Mouse (Mus musculus): ENCODE results near the gene Cyp2d22. TPM values are rescaled to one million over a fixed set of nuclear protein-coding genes. Genes with fewer than 3 reads are reported as not detected.

Gene Cyp2d22
- 4.4 and 4.9 TPM in 2 replicates for polyA plus RNA-seq (2011; ENCODE audit: insufficient read length, low read depth, missing spikeins)

DNA sequence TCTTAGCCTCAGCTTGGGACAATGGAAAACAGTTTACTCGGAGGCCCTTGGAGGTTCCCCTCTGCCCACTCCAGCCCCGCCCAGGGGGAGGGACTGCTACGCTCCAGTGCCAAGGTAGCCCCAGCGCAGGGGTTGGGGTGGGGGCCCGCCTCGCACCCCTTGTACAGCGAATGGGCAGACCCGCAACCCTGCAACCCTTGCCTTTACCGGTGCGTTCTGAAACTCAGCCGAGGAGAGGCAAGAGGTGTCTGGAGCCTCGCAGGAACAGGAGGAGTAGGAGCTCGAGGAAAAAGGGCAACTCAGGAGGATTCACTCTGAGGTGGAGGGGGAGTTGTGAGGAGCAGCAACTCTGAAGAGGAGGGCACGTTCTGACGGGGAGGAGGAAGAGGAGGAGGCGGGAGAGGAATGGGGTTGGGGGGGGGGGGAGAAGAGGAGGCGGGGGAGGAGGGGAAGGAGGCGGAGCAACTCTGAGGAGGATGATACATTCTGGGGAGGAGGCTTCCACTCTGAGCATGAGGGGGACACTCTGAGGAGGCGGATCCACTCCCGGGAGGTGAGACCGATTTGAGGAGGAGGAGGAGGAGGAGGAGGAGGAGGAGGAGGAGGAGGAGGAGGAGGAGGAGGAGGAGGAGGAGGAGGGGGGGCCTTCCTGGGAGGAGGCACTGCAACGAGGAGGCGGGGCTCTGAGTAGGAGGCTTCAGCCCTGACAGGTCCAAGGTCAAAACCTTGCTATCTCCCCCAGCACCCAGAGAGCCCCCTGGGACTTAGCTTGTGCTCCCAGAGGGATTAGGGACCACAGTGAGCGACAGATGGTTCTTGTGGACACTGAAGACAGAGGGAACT lies at the start of gene Cyp2d22:
Cyp2d22 (minus strand) TSS at position 390 of the 843 bp plus-strand sequence.
- Histone ChIP-seq H3K27ac (ENCODE audit: insufficient read depth, low read length) (no peak within 1 kb of the TSS), H3K4me1 (ENCODE audit: control insufficient read depth, insufficient read depth, low read length) (0 out of 2 replicates have a peak, but pooled peaks cover 4% of the 10 kb centered on the region), H3K4me3 (ENCODE audit: insufficient read depth, low read length) (peak within 1 kb of the TSS; percentile 46)
- TF ChIP-seq POLR2A (IDR thresholded peaks at IDR 0.05; ENCODE audit: low read depth, low read length) (peak; percentile 41; the same call in 1 of the 2 replicates), CTCF (IDR thresholded peaks at IDR 0.05; ENCODE audit: borderline replicate concordance, insufficient read depth, low read length) (no peak)

DNA sequence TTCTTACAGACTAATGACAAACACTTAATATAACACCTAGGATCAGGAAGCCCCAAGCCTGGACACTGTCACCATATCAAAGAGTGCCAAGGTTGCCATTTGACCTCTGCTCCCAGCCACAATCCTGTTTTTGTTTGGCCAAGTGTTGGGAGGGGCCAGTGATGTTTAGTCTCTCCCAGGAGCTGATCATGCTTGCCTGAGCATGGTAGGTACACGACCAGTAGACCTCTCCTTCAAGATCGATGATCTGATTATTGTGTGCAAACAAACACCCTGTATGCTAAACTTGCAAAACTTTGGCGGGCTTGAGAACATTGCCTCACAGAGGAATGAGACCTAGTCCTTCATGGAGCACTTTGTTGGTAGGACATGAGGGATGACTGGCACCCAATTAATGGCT lies 43.4 kb upstream of the Cyp2d22 start:
- H3K27ac ChIP-seq (ENCODE audit: insufficient read depth, low read length): no peak overlapping the region
- H3K4me1 ChIP-seq (ENCODE audit: control insufficient read depth, insufficient read depth, low read length): no peaks in the 10 kb centered on the region
- TF ChIP-seq CTCF (IDR thresholded peaks at IDR 0.05; ENCODE audit: borderline replicate concordance, insufficient read depth, low read length): no peak
- no peak for TF ChIP-seq POLR2A (IDR thresholded peaks at IDR 0.05; ENCODE audit: low read depth, low read length)
- H3K4me3 ChIP-seq (ENCODE audit: insufficient read depth, low read length): no peak overlapping the region

DNA sequence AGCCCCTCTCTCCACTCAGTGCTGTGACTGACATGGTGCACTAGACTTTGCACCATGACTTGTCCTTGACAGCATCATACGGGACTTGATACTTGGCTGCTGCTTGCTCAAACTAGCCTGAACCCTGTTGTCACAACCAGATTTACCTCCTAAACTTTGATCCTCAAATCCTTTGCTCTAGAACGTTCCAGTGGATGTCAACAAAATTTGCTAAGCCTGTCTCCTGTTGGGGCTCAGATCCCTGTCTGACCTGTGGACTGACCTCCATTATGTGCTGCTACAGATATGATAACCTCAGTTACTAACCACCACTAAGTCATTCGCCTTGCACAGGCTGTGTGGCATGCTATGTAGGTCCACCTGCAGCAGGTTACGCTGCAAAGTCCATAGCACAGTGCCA lies 42.9 kb upstream of the Cyp2d22 start:
- TF ChIP-seq POLR2A (IDR thresholded peaks at IDR 0.05; ENCODE audit: low read depth, low read length): no peak
- no peak for TF ChIP-seq CTCF (IDR thresholded peaks at IDR 0.05; ENCODE audit: borderline replicate concordance, insufficient read depth, low read length)
- Histone ChIP-seq H3K4me1 (ENCODE audit: control insufficient read depth, insufficient read depth, low read length) (no peaks in the 10 kb centered on the region), H3K27ac (ENCODE audit: insufficient read depth, low read length) (no peak overlapping the region), H3K4me3 (ENCODE audit: insufficient read depth, low read length) (no peak overlapping the region)

GRCm38 (mm10) chr15:82418616-82419015 lies 38.6 kb upstream of the Cyp2d22 start:
- Histone ChIP-seq H3K4me1 (ENCODE audit: control insufficient read depth, insufficient read depth, low read length) (no peaks in the 10 kb centered on the region), H3K4me3 (ENCODE audit: insufficient read depth, low read length) (no peak overlapping the region), H3K27ac (ENCODE audit: insufficient read depth, low read length) (no peak overlapping the region)
- TF ChIP-seq POLR2A (IDR thresholded peaks at IDR 0.05; ENCODE audit: low read depth, low read length): no peak
- no peak for TF ChIP-seq CTCF (IDR thresholded peaks at IDR 0.05; ENCODE audit: borderline replicate concordance, insufficient read depth, low read length)

DNA sequence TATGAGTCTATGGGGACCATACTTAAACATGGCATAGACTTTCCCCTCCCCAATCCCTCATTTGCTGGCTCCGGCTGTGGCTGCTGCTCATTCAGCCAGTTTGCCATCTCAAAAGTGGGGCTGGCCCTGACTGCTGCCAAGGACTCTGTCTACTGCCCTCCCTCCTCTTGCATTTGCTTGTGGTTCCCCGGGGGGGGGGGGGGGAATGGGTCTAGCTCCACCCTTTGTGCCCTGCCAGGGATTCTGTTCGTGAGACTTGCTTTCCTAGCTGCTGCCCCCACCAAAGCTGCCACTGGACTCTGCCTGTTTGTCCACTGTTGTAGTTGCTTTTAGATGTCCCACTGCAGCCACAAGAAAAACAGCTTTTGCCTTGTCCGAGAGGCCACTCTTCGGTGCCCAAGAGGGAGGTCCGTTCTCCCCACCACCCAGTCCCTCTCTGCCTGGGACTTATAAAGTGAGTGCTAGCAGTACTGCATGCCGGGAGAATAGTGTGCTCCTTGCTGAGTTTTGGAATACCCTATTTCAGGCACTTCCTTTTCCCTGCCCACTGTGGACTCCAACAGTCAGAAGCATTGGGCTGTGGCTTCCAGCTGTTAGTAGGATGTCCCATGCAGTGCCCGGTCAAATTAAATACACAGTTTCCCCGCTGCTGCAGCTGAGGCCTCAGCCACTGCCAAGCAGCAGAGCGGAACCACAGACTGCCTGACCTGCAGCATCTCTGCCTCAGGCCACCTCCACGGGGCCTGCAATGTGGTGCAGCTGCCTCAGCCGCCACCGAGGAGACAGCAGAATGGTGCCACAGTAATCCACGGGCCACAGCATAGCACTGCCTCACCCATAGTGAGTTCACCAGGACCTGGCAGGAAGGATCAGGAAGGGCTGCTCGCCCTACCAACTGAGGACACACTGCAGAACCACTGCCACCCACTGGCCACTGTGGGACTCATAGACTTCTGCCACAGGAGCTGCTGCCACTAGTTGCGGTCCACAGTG lies 37.0 kb upstream of the Cyp2d22 start:
- H3K4me1 ChIP-seq (ENCODE audit: control insufficient read depth, insufficient read depth, low read length): no peaks in the 10 kb centered on the region
- no peak overlapping the region for H3K4me3 ChIP-seq (ENCODE audit: insufficient read depth, low read length)
- TF ChIP-seq CTCF (IDR thresholded peaks at IDR 0.05; ENCODE audit: borderline replicate concordance, insufficient read depth, low read length) (peak; percentile 93), POLR2A (IDR thresholded peaks at IDR 0.05; ENCODE audit: low read depth, low read length) (no peak; the same call in 1 of the 2 replicates)
- H3K27ac ChIP-seq (ENCODE audit: insufficient read depth, low read length): no peak overlapping the region

DNA sequence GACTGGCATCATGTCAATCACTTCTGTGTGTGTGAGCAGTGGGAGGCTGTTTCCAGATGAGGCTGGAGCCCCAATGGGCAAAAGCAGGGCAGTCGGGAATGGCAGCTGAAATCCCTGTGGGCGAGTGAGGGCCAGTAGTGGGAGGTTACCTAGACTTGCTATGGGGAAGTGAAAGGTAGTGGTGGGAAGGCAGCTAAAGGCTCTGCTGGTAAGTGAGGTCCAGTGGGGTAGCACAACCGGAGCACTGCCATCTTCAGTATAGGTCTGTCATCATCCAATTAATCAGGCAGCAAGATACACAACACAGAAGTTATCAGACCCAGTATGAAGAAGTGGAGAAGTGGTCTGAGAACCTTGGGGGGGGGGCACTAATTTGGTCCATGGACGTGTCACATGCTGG lies 27.5 kb upstream of the Cyp2d22 start:
- H3K27ac ChIP-seq (ENCODE audit: insufficient read depth, low read length): no peak overlapping the region
- TF ChIP-seq CTCF (IDR thresholded peaks at IDR 0.05; ENCODE audit: borderline replicate concordance, insufficient read depth, low read length): no peak
- no peak for TF ChIP-seq POLR2A (IDR thresholded peaks at IDR 0.05; ENCODE audit: low read depth, low read length)
- no peaks in the 10 kb centered on the region for H3K4me1 ChIP-seq (ENCODE audit: control insufficient read depth, insufficient read depth, low read length)
- no peak overlapping the region for H3K4me3 ChIP-seq (ENCODE audit: insufficient read depth, low read length)

DNA sequence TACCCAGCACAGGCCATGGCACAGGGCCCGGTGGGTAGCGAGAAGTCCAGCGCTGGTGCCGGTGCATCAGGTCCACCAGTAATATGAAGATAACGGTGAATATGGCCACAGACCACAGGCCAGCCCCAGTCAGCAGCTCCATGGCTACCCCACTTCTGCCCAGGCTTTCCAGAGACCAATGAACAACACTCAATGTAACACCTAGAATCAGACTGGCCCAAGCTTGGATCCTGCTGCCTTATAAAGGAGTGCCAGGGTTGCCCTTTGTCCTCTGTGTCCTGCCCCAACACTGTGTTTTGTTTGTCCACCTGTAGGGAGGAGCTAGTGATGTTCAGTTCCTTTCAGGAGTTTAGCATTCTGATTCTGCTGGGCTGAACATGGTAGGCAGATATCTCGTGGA lies 26.9 kb upstream of the Cyp2d22 start, which contains the start of gene Cyp2d10:
Cyp2d10 (minus strand) TSS at position 215 of the 400 bp plus-strand sequence.
- TF ChIP-seq POLR2A (IDR thresholded peaks at IDR 0.05; ENCODE audit: low read depth, low read length): no peak
- no peak for TF ChIP-seq CTCF (IDR thresholded peaks at IDR 0.05; ENCODE audit: borderline replicate concordance, insufficient read depth, low read length)

DNA sequence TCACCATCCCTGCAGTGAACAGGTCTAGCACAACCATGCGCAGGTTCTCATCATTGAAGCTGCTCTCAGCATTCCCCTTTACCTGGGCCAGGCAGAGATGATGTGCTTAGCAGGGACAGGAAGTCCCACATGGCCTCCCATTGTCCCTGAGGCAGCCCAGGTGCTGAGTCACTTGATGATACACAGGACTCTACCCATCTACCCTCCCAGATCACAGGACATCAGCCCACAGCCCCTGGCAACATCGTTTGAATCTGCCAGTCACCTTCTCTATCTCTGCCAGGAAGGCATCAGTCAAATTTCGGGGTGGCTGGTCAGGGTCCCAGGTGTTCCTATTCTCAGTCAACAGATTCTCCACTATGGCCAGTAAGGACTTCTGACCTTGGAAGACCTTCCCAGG lies 24.1 kb upstream of the Cyp2d22 start:
- Histone ChIP-seq H3K4me3 (ENCODE audit: insufficient read depth, low read length) (no peak overlapping the region), H3K27ac (ENCODE audit: insufficient read depth, low read length) (no peak overlapping the region), H3K4me1 (ENCODE audit: control insufficient read depth, insufficient read depth, low read length) (no peaks in the 10 kb centered on the region)
- no peak for TF ChIP-seq POLR2A (IDR thresholded peaks at IDR 0.05; ENCODE audit: low read depth, low read length)
- TF ChIP-seq CTCF (IDR thresholded peaks at IDR 0.05; ENCODE audit: borderline replicate concordance, insufficient read depth, low read length): no peak

More for the DNA sequence above, 26.9 kb upstream of the Cyp2d22 start, which contains the start of gene Cyp2d10:
- no peak within 1 kb of the TSS for H3K4me3 ChIP-seq (ENCODE audit: insufficient read depth, low read length)
- H3K27ac ChIP-seq (ENCODE audit: insufficient read depth, low read length): no peak within 1 kb of the TSS
- no peaks in the 10 kb centered on the region for H3K4me1 ChIP-seq (ENCODE audit: control insufficient read depth, insufficient read depth, low read length)

DNA sequence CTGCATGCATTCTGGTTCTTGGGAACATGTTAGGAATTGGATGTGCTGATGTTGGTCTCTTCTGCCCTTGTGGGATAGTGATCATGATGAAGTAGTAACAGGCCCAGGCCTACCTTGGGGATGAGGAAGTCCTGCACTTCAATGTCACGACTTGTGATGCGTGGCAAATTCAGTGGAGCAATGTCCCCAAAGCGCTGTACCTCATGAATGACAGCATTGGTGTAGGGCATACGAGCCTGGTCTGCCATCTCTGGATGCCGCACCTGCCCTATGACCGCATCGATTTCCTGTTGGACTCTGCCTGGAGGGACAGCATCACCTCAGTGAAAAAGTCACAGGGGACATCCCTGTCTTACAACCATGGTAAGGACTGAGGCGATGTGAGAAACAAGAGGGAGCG lies 23.5 kb upstream of the Cyp2d22 start:
- TF ChIP-seq CTCF (IDR thresholded peaks at IDR 0.05; ENCODE audit: borderline replicate concordance, insufficient read depth, low read length) (no peak), POLR2A (IDR thresholded peaks at IDR 0.05; ENCODE audit: low read depth, low read length) (no peak)
- H3K4me1 ChIP-seq (ENCODE audit: control insufficient read depth, insufficient read depth, low read length): no peaks in the 10 kb centered on the region
- H3K27ac ChIP-seq (ENCODE audit: insufficient read depth, low read length): no peak overlapping the region

More for the DNA sequence above, 23.5 kb upstream of the Cyp2d22 start:
- no peak overlapping the region for H3K4me3 ChIP-seq (ENCODE audit: insufficient read depth, low read length)
